In genomic region chr9:36767203-36768143, GRCm38 (mm10) we compare ENCODE assay signal across 1 mouse cellular context.
TF ChIP-seq lines count a peak whose summit lies in the region.

Gene Stt3a, minus strand, starts transcription at chr9:36767679.

TF ChIP-seq in CH12.LX, 34 proteins besides CTCF, POLR2A, EP300 and RAD21 (continued from another document):
- TF ChIP-seq E2F4 (IDR thresholded peaks at IDR 0.05; ENCODE audit: insufficient replicate concordance, low read depth, low read length) (peak; percentile 69; the same call in 1 of the 2 replicates), TBP (conservative IDR thresholded peaks at IDR 0.05; ENCODE audit: low read depth, low read length) (peak; percentile 83; the same call in 1 of the 2 replicates), ZKSCAN1 (IDR thresholded peaks at IDR 0.05; ENCODE audit: borderline replicate concordance, low read depth, low read length) (no peak), TCF12 (IDR thresholded peaks at IDR 0.05; ENCODE audit: low read depth, low read length) (peak; percentile 68), ETS1 (conservative IDR thresholded peaks at IDR 0.05; ENCODE audit: low read depth, low read length) (no peak), CHD2 (IDR thresholded peaks at IDR 0.05; ENCODE audit: low read length) (peak; percentile 97), MAFK (IDR thresholded peaks at IDR 0.05; ENCODE audit: insufficient replicate concordance, low read length) (no peak), NRF1 (IDR thresholded peaks at IDR 0.05; ENCODE audit: low read depth, low read length) (peak; percentile 39), BHLHE40 (IDR thresholded peaks at IDR 0.05; ENCODE audit: low read depth, low read length) (peak; percentile 67), NELFE (IDR thresholded peaks at IDR 0.05; ENCODE audit: low read depth, low read length) (peak; percentile 78), MXI1 (IDR thresholded peaks at IDR 0.05; ENCODE audit: low read depth, low read length) (peak; percentile 83), KAT2A (IDR thresholded peaks at IDR 0.05; ENCODE audit: insufficient replicate concordance, low read length) (peak; percentile 82; the same call in 1 of the 2 replicates)
